Mouse (Mus musculus) cerebellum, adult 9-10 months (tissue): ENCODE results near the gene Zfp870.

Experiments
- DNase-seq: peaks from one replicate; pipeline ENCODE4 v3.0.0; 2022

The Zfp870 gene

DNA sequence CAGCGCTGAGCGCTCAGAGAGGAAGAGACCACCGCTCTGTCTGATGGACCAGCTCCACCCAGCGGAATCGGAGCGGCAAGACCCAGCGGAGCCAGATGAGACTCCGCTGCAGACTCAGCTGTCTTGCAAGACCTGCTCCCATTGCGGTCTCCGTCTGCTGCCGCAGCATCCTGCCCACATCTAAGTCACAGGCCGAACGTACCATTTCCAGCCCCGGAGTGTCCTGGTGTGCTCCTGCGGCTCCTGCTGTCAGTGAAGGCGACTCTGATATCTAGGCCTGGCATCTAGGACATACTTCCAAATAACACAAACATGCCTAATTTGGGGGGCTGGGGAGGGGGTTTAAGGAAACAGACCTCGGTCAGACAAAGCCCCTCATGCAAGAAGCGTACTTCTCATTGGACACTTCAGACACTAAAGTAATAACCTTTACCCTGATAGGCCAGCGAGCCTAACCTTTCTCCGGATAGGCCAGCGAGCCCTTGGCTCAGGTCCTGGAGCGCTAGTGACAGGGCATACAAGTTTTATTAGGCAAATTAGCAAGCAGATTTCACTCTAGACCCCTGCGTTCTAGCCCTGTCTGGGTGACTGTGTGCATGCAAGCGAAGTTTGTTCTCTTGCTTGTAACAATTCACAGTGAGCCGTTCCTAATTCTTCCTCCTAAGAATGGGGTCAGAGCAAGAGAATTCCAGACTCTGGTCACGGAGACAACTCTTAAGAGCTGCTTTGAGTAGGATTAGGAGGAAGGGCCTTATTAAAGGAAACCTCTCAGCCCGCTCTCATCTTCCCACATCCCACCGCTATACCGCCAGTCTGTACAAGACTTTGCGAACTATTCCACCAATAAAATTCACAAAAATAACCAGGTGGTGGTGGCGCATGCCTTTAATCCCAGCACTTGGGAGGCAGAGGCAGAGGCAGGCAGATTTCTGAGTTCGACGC lies at the start of gene Zfp870:
TSS of gene Zfp870 (minus strand) at position 404 of the 942 bp plus-strand sequence.
- peak; percentile 93 for DNase-seq

DNA sequence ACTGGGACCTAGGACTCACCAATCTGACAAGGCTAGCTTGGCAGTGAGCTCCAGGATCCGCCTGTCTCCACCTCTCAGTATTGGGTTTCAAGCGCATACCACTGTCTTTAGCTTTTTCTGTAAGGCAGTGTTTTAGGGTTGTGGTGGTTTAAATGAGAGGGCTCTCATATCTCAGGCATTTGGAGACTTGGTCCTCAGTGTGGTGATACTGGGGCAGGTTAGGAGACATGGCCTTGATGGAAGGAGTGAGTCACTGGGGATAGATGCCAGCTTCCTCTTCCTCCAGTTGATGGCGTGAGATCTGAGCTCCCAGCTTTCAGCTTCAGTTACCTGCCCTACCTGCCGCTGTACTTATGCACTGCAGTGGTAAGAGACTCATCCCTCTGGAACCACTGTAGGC lies 48.4 kb upstream of the Zfp870 start:
- DNase-seq: no peak

DNA sequence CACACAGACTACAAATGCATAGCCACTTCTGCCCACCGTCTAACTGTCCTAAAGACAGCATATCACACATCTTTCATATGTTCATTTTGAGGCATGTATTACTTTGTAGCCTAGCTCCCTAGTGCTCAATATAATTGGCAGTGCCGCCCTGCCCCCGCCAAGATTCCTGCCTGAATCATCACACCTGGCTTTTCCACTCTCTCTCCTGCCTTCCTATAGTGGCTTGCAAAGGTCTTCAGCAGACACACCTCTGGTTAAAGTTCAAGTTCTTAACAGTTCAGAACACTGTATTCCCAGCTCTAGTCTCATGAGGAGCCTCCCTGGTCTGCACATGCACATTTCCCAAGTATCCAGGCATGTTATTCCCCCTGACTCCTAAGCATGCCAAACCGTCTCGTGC lies 36.4 kb upstream of the Zfp870 start:
- DNase-seq: no peak

DNA sequence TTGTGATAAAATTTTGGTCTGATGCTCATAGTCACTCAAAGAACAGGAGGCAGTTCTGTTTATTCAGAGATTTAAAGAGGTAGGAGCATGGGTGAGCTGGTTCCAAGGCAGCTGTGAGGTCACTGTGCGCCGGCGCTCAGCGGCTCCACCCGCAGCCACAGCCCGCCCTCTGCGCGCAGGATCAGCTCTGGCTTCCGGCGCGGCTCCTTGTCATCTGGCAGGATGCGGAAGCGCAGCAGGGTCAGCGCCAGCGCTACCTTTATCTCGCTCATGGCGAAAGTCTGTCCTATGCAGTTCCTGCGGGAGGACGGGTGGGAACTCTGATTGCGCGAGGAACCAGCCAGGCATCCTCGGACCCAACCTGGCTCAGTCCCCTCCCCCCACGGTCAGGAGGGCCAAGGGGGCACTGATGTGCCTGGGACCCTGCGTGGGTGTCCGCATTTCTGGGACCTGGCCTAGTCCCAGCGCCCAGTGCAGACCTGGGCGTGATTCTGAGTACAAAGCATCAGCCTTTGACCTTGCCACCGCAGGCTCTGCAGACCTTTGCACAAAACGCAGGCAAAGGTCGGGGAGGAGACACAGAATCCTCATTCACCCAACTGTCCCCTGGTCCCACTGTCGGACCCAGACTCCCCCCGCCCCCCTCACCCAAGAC lies 33.3 kb upstream of the Zfp870 start:
- DNase-seq: peak; percentile 70

DNA sequence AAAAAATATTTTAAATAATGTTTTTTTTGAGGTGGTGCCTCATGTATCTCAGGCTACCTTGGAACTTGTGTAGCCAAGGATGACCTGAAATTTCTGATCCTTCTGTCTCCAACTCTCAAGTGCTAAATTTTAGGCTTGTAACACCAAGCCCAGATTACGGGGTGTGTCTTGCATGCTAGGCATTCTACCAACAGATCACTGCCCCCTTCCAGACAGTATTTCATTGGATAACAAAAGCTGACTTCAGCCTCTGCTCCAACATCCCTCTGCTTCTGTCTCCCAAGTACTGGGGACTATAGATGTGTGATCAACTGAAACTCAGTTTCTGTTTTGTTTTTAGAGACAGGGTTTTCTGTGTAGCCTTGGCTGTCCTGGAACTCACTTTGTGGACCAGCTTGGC lies 32.2 kb upstream of the Zfp870 start:
- DNase-seq: no peak

DNA sequence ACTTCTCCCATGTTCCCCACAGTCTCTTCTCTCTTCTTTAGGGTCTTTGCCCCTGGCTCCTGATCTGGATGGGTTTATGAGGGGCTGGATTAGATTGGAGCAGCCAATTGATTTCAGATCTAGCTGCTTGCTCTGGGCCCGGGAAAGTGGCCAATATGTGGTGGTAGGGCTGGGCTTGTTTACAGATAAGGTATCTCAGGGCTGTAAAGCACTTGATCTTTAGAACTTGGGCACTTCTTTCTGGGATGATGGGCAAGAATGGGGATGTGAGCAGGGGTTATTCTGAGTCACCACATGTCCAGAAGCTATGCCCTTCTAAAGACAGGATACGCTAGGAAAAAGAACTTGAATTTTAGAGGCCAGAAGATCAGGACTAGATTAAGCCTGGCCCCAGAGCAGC lies 27.7 kb upstream of the Zfp870 start:
- DNase-seq: no peak

DNA sequence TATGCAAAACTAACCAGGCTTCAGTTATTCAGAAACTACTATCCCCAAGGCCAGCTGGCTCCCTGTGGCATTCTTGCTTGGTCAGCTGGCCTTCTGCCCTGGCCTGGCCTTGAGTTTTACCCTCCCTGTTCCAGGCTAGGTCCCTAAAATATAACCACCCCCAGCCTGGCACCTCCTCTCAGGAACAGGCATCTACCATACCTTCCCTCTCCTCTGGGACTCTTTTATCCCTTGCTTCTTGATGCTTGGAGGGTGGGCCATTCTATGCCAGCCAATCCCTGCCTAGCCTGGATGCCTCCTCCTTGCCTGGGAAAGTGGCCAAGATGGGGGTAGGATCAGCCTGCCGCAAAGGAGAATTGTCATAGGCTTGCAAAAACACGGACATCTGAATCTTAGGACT lies 25.7 kb upstream of the Zfp870 start, which contains the start of gene Cyp4f14:
TSS of gene Cyp4f14 (minus strand) at position 212 of the 400 bp plus-strand sequence.
- peak; percentile 60 for DNase-seq

DNA sequence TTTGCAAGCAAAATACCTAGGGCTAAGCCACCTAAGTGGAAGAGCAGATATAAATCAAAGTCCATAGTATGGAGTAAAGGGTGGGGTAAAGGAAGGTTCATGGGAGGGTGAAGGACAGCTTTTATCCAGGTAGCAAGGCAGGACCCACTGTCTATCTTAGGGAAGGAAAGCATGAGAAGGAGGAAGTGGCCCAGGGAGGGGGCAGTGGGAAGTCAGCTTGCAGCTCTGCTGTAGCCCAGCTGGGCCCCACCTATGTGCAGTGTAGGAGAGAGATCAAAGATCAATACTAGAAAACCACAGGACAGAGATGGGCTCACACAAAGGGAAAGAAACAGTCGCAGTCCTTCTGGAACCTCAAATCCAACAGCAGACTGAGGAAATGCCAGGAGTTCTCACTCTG lies 24.6 kb upstream of the Zfp870 start:
- DNase-seq: no peak

DNA sequence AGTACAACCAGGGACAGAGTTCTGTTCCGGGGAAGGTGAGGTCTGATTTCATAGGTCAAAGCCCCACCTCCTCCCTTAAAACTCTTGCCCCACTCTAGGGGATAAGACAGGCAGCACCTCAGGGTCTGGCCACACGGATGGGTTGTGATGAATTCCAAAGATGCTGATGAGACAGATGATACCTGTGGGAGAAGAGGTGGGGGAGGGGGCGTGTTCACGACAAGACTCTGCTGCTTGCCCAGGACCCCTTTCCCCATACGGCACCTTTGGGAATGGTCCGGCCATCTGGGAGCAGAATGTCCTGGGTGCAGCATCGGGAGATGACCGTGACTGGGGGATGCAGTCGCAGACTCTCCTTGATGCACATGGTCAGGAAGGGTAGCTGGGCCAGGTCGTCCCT lies 14.7 kb upstream of the Zfp870 start:
- no peak for DNase-seq

DNA sequence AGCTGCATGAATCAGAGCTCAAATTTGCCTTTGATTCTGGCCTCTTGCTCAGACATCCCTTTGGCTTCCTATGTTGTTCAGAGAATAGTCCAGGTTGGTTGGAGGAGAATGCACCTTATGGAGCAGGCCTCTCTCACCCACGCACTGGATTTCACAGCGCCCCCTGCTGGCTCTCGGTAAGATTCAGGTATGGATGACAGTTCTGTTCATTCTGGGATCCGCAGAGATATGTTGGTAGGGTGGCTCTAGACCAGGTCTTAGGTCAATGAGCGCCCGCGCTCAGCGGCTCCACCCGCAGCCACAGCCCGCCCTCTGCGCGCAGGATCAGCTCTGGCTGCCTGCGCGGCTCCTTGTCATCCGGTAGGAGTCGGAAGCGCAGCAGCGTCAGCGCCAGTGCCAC lies 13.8 kb upstream of the Zfp870 start:
- DNase-seq: peak; percentile 55

DNA sequence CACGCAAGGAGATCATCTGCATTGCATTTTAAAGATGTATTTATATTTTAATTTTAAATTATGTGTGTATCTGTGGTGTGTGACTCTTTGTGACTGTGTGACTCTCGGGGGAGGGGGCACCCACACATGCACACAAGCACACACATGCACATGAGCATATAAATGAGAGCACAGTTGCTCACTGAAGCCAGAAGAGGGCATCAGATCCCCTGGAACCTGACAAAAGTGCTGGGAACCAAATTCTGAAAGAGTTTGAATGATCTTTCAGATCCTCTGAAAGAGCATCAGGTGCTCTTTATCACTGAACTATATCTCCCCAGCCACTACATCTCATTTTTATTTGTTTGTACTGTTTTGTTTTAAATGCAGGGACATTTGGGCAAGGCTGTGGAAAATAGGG lies 13.0 kb upstream of the Zfp870 start:
- DNase-seq: no peak

DNA sequence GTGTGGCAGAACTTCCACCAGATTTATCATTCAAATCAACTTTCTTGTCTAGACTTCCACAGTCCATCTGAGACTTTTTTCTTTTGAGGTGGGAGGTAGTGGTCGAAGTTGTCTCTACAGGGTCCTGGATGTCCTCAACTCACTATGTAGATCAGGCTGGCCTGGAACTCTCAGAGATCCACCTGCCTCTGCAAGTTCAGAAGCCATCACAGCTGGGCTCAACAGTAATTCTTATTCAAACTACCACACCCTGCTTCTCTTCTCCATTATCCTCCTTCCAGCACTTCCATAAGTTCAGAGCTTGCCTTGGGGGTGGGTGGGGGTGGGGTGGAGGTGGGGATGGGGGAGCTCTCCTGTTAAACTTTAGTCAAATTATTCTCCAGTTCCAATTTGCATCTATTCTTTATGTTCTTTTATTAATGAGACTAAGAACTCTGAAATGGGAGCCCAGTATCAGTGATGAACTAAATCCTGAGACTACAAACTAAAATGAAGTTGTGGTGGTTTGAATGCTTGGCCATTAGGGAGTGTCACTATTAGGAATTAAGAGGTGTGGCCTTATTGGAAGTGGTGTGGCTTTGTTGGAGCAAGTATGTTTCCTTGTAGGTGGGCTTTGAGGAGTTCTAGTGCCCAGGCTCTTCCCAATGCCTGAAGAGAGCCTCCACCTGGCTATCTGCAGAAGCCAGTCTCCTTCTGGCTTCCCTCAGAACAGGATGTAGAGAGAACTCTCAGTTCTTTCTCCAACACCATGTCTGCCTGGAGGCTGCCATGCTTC lies 10.5 kb upstream of the Zfp870 start:
- DNase-seq: no peak

DNA sequence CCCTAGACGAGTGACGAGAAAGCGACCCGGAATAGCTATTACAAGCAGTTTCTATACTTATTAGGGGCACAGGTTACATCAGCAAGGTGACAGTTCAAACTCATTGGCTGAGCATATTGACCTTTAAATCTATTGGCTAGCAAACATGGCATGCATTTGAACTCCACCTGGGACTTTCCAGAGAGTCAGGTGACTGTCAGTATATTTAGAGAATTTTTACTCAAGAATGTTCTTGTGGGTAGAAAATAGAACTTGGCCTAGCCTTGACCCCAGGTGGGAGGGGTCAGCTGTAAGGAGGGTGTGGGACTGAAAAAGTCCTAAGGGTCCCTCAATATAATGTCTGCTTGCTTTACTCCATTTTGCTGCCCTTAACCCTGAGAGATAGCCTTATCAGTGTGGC lies 4.0 kb upstream of the Zfp870 start:
- no peak for DNase-seq

DNA sequence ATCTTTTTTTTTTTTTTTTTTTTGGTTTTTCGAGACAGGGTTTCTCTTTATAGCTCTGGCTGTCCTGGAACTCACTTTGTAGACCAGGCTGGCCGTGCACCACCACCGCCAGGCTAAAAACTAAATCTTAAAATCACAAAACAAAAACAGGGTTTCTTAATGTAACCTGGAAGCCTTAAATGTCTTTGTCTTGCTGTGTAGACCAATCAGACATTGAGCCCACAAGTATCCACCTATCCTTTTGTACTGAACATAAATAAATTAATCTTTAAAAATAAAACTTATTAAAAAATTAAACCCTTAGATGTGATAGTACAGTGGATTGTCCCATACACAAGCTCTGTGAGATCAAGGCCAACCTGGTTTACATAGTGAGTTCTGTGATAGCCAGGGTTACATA lies 2.5 kb upstream of the Zfp870 start:
- no peak for DNase-seq

DNA sequence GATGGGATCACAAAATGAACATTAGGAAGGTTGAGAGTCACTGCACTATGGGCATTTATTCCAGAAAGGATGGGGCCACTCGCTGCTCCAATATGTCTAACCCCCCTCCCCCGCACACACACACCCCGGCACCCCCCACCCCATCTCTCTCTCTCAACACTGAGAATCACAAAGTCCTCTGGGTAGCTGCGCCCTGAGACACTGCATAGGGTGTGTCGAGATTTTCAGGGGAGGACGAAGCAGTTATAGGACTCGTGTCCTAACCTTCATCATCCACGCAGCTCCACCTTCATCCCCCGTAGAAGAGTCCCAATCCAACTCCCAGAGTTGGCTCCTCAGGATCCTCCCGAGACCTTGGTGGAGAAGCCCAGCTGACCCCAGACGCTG lies 597 bp downstream of the Zfp870 start:
- DNase-seq: peak; percentile 6

DNA sequence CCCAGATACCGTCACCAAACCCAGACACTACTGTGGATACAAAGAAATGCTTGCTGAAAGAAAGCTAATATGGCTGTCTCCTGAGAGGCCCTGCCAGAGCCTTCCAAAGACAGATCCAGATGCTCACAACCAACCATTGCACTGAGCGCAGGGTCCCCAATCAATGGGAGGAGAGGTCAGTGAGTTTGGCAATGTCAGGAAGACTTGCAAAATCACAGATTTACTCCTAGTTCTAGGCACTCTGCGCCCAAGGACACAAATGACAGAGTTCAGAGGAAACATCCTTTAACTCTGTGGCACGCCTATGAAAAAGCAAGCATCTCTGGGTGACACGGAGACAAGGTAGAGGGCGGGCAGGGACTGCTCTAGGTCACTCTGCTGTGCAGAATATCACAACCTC lies 1.8 kb downstream of the Zfp870 start:
- DNase-seq: no peak

DNA sequence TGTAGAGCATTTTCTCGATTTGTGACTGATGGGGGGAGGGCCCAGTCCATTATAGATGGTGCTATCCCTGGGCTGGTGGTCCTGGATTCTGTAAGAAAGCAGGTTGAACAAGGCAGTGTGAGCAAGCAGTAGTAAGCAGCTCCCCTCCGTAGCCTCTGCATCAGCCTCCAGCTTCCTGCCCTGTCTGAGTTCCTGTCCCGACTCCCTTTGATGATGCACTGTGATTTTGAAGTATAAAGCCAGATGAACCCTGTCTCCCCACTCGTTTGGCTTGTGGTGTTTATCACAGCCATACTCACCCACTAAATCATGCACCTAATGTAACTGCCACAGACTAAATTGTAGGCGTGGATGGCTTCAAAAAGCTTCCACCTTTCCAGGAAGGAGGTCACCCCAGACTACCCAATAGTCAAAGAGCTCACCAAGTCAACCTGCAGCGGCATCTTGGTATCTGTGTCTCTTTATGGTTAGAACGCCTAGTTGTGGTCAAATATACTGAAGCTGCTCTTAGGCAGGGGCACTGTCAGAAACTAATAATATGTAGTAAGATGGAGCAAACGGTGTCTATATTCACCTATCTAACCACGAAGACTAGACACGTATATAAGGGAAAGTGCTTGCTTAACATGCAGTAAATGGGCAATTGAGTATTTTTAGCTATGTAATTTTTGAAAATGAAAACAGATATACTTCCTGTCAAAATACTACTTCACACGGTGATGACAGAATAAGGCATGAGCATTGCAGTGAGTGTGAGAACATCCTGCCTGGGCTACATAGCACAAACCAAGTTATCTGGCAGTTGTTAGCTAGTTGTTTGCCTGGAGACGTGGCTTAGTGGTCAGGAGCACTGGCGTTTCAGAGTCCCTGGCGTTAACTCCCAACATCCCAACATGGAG lies 10.9 kb downstream of the Zfp870 start:
- DNase-seq: no peak

DNA sequence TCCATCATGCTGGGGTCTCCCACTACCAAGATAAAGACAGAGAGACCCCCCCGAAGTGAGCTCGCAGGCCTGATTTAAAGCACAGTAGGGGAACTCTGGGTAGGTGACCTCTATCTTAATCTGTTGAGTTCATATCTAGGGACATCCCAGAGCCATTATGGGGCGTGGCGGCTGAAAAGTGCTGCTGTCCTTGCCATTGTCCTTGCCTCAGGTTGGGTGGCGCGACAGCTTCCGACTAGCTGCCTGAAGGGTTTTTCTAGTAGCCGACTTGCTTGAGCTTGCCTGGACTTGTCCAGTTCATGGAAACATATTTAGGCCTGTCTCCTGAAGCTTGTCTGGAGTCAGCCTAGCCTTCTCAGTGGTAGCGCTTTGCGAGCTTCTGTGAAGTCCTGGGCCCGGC lies 12.7 kb downstream of the Zfp870 start:
- no peak for DNase-seq

DNA sequence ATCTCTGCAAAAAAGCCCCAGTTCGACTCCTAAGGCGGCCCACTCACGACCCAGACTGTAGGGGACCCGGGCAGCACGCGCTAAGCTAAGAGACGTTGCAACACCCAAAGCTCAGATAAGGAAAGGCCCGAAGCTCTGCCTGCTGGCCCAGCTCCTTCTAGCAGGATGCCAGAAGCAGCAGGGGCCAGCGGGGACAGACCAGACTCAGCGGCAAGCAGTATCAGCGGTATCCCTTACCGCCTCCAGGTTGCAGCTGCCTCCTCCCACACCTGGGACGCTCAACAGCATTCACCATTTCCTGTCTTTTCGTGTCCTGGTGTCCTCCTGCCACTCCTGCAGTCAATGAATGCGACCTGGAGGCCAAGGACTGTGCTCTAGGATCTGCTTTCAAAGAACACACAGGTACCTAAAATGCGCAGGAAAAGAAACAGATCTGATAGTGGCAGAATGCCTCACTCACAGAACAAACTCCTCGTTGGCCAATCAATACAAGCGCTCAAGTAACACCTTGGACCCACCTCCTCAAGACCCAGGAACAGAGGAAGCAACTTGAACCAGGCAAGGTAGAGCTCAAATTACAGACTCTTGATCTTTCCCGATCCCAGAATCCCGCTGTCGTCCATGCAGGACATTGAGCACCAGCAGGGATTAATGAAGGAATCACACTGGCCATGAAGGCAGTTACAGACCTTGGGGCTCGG lies 13.8 kb downstream of the Zfp870 start:
- DNase-seq: no peak

DNA sequence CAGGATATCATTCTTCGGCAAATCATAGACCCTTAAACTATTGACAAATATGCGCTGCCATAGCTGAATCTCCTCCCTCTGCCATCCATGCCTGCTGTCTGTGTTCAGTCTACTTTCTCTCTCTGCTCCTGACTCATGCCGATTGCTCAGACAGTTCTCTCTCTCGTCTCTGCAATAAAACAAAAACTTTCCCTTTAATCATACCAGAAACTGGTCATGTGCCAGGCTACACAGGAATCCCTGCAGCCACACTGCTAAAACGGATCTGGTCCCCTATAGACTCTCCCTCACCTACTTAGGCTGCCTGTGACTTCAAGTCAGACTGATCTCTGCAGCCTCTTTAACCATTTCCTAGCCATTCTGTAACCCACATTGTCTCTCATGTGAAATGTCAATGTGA lies 18.7 kb downstream of the Zfp870 start:
- DNase-seq: no peak

DNA sequence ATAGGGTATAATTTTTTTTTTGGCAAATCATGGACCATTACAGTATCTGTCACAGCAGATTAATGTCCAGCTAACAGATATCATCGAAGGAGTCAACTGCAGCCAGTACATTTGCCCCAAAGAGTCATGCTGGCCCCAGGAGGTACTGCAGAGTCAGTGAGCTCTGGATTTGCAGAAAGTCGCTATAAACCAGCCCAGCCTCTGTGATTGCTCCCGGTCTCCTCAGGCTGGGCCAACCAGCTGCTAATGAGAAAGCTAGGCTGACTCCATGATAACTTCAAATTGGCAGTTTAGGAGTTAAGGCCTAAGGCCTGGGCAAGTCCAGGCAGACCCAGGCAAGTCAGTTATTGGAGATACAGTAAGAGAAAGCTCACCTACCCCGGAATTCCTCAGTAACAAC lies 19.4 kb downstream of the Zfp870 start:
- DNase-seq: no peak

DNA sequence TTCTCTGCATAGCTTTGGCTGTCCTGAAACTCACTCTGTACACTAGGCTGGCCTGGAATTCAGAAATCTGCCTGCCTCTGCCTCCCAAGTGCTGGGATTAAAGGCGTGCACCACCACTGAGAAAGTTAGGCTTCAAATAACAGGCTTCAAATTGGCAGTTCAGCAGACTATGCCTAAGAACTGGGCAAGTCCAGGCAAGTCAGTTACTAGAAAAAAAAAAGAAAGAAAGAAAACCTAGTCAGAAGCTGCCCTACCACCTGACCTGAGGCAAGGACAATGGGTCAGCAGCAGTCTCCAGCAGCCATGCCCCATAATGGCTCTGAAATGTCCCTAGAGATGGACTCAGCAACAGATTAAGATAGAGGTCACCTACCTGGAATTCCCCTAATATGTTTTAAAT lies 20.0 kb downstream of the Zfp870 start:
- no peak for DNase-seq
